Mouse (Mus musculus): ENCODE data around the gene Slc22a18.

Gene Slc22a18

DNA sequence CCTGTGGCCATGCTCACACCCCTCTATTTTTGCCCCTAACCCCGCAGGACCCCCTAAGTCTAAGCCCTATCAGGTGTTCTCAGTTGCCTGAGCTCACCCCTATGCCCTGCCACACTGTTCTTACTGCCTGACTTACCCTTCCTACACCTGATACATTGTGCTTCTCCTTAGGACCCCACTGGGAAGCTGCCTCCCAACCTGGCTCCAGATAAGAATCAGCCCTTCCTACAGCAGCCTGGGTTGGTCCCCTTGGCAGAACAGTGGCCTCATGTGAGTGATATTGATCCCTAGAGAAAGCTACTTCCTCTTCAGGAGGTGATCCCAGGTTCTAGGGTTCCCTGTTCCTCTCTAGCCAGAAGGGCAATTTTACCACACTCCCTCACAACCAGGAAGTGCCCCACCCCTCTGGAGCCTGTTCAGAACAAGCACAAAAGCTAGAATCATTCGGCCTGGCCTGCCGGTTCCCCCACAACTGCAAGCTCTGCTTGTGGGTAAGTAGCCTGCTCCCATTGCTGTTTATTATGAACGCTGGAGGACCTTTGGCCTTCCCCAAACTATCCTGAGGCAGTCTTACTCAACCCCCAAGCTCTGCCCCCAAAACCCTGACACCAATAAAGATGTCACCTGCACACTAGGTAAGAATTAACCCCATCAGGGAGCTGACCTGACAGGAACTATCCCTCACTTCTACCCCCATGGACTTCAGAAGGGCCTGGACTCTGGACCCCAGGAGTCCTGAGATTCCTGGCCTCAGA lies at the start of gene Slc22a18:
Slc22a18 (plus strand) TSS at position 390 of the 755 bp plus-strand sequence.
- in situ Hi-C loops (cut with MboI, MseI), result loop anchor here (5.0 kb wide), 2 partner anchors 34 to 326 kb away; no protein-coding TSS in a partner anchor

DNA sequence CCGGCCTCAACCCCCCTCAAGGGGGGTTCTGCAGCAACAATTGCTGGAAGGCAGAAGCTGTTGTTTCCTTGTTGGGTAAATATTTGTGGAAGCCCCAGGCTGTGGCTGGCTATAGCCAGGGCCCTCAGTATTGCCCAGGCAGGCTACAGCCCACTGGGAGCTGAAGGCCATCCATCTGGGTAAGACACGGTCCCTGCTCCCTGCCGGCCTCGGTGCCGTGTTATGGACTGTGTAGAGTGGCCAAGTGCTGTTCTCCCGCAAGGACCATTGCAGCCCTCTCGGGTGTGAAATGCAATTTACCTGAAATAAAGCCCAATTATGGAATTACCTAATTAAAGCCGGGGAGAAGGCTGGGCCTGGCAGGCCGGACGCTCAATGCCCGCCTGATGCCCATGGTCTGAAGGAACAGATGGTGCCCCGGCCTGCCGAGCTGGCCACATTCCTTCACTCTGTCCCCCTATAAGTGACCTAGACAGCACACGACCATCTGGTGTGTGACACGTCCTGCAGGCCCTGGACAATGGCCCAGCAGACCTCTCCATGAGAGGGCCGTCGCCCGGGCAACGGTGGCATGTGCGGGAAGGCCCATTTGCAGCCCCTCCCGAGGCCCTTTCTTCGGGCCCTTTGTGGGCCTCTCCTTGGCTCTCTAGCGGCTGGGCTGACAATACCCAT lies 45.3 kb upstream of the Slc22a18 start:
- in situ Hi-C loops (cut with MboI, MseI), result loop anchor here (10.0 kb wide), 1 partner anchor 947 kb away; no protein-coding TSS in a partner anchor

DNA sequence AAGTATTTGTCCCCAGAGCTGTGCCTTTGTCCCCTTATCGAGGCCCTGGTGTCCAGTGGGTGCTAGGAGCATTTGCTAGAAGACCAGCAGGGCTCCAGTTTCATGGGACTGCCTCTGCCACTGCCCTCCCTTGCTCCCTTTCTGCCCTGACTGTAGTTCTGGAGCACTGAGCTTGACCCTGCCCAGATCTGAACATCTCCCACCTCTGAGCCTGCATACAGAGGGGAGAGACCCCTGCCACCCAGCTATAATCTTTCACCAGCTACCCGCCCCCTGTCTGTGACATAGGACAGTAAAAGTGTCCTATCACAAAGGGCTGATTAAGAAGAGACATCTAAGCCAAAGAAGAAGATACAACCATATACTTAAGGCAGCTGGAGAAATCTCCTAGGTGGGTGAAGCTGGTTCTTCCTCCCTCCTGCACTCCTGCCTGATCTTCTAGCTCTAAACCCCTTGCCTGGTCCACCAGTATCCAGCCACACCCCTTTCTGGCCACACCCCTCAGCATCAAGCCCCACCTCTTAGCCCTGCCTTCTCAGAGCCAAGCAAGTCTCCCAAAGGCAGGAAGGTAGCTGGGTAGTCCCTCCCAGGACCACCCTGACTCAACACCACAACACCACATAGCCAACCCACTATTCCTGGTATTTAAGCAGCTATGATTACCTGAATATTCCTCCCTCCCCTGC lies 44.6 kb upstream of the Slc22a18 start:
- in situ Hi-C loops (cut with MboI, MseI), result loop anchor here (10.0 kb wide), 1 partner anchor 946 kb away; no protein-coding TSS in a partner anchor

DNA sequence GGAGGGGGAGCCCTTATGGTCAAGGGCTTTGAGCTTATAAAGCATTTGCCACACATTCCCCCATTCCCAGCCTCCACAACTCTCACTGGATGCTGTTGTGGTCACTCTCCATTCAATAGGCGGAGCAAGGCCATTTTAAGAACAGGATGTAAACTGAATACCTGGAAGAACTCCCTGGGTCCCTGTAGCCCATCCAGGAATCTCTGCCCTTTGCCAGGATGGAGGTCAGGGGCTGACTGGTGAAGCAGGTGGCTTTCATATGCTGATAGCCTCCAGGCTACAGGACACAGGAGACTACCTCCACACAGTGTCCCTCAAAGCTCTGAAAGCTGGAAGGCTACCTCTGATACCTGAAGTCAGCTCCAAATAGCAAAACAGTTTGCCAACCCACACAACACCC lies 40.9 kb upstream of the Slc22a18 start:
- in situ Hi-C loops (cut with MboI, MseI), result no loop called here

DNA sequence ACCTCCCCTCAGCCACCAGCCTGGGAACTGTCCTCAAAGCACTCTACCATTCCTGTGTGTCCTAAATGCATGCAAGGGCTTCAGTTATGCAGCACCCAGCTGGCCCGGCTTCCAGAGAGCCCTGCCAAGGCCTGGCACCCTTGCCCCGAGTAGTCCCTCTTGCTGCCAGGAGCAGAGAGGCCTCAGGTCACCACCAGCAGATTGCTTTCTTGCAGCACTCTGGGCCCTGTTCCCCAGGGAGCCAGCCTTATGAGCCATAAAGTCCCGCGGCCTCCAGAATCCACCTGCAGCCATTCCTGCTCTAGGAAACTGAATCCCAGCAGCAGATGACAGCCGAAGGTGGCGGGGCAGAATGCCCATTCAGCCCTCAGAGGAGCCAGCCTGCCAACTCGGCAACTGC lies 40.2 kb upstream of the Slc22a18 start:
- in situ Hi-C loops (cut with MboI, MseI), result no loop called here

DNA sequence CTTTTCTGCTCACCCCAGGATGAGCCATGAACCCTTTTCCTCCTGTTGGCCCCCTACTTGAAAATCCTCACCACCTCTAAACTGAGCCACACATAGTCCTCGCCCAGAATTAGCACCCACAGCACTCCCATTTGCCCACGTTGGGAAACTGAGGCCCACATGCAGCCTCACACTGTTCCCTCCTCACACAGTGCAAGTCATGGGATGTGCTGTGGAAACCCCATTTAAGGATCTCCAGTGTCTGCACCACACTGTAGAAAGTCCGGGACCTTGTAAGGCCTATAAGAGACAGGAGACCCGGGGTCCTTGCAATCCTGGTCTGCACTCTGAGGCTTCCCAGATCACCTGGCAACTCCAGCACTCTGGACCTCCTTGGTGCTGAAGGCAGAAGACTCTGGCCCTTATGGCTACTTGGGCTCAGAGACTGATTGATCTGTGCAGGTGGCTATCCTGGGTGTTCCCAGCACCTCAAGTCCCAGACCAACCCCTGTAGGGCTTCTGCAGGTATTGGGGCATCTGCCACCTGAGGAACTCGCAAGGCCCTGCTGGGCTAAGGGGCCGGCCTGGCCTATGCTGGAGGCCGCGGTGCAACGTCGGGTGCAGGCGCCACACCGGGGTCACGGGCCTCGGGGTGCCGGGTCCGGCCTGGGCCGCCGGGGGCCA lies 36.2 kb upstream of the Slc22a18 start:
- in situ Hi-C loops (cut with MboI, MseI), result no loop called here

DNA sequence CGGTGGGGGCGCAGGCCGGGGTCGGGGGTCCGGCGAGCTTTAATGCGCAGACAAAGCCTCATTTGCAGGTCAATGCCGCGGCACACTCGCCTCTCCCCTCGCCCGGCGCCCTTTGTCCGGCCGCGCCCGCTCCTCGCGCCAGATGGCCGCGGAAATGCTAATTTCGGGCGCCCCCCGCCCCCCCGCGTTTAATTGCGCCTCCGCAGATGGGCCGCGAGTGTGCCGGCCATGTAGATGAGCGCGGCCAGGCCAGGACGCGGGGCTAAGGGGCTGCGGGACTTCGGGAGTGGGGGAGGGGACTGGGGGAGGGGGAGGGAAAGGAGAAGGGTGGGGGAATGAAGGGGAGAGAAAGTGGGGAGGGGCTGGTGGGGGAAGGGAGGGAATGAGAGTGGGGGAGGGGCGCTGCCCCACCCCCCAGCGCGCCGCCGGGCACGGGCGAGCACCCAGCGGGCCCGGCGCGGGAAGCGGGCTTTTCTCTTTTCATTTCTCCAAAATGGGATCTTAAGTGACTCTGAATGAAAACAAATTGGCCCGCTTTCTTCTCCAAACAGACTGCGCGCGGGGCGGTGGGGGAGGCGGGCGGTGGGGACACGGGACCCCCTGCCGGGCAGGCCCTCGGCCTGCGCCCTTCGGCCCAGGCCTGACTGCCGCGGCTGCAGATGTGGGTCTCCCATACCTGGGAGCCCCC lies 35.5 kb upstream of the Slc22a18 start:
- in situ Hi-C loops (cut with MboI, MseI), result no loop called here

DNA sequence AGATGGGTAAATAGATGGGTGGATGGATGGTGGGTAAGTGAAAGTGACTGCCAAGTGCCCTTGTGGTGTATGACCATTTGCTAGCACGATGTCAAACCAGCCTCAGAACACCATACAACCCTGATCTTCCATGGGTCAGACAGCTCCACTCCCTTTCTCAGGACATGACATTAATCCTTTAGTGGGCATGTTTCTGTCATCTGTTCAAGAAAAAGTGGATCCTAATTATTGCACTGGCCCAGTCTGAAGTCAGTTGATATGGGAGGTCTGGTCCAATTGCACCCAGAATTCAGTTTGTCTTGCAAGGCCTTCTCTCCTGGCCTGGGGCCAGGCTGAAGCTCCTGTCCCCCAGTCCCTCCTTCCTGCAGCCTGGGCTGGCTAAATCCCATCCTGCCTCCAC lies 34.6 kb upstream of the Slc22a18 start:
- in situ Hi-C loops (cut with MboI, MseI), result no loop called here

DNA sequence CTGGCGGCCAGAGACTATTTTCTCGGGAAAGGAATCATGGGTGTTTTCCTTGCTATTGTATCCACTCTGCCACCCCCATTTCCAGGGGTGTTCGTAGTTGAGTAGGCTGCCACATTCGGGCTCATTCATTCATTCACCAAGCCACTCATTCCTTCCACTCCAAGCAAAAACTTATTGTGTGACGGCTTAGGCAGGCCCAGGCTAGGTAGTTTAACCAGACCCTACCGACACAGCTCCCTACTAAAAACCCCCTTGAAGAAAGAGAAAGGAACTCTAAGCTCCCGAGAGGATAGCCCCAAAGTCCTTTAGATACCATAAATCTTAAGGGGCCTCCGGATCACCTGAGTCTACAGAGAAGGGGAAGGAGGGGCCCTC lies 29.0 kb upstream of the Slc22a18 start:
- in situ Hi-C loops (cut with MboI, MseI), result no loop called here

DNA sequence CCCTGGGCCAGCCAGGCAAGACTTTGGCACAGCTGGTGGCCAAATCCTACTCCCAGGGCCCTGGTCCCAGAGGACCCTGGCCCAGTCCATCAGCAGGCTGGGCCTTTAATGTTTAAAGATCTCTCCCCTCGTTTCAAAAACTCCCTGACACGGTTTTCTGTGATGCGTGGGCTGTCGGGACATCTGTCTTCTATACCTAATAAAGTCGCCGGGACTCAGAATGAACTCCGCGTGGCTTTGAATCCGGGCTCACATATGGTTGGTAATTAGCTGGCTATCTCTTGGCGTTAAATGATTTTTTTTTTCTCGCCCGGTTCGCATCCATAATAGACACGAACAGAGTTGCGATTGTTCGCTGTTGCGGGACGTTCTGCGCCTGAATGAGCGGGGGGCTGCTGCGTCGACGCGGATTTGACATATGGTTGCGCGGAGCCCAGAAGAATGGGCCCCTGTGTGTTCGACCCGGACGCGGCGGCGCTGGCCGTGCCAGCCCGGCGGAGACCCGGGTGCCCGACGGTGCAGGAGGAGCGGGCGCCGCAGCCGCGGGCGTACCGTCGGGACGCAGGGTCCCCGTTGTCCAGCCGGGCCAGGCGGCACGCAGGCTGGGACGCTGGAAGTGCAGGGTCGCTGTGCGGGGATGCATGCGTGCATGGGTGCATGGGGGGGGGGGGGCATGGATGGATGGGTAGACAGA lies 28.4 kb upstream of the Slc22a18 start:
- in situ Hi-C loops (cut with MboI, MseI), result no loop called here

DNA sequence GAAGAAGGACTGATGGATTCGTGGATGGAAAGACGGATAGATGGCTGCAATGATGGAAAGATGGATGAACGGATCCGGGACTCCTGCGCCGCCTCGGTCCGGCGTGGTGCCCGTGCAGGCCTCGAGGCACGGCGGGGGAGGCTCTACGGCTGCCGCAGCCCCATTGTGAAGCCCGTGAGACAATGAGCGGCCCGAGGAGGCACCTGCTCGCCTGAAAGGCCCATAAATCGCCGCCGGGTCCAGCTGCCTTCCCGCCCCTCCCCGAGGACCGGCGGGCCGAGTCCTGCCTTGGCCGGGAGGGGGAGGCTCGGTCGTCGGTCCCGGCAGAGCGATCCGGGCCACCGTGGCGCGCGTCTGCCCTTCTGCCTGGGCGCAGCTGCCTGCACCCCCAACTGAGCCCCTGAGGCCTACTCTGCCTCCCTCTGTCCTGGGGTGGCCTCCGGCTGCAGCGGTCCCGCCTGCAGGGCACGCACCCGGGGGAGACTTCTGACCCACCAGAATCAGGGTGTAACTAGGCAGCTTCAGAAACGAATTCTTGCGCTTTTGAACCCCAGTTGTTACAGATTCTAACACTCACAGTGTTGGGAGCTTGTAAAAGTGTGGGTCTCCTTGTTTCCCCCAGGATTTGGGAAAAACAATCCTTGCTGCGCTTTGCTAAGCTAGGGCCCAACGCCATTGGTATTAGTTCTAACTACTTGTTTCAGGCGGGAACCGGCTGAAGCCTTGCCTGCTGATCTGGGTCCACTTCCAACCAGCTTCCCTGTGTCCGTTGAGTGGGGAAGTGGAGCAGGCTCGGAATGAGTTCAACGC lies 27.7 kb upstream of the Slc22a18 start:
- in situ Hi-C loops (cut with MboI, MseI), result no loop called here

DNA sequence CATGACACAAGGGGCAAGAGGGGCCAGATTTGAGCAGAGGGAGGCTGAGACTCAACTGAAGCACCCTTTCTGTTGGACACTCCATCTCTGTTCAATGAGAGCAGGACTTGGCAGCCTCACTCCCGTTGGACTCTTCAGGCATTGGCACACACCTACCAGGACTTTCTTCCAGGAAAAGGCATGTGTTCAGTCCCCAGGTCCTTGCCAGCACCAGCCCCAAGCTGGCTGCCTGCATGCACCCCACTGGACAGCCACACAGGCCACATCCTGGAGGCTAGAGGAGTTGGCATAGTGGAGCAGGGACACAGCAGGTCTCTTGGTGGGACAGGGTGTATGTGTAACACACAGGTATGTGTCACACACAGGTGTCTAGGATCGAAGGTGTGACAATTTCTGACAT lies 26.4 kb upstream of the Slc22a18 start:
- in situ Hi-C loops (cut with MboI, MseI), result no loop called here

DNA sequence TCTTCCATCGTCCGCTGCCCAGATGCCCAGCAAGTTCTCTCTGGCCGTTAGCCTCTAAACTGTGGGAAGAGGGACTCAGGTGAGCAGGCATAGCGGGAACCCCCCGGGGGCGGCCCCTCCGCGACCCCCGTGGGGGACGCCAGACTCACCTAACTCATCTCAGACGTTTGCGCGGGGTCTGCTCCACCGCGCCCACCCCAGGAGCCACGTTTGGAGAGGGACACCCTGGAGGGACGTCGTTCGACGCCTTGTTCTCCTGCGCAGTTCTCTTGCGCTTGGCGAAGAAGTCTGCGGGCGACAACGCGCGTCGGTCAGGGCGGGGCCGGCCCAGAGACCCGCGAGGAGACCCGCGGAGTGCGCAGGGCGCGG lies 14.6 kb upstream of the Slc22a18 start:
- in situ Hi-C loops (cut with MboI, MseI), result no loop called here

DNA sequence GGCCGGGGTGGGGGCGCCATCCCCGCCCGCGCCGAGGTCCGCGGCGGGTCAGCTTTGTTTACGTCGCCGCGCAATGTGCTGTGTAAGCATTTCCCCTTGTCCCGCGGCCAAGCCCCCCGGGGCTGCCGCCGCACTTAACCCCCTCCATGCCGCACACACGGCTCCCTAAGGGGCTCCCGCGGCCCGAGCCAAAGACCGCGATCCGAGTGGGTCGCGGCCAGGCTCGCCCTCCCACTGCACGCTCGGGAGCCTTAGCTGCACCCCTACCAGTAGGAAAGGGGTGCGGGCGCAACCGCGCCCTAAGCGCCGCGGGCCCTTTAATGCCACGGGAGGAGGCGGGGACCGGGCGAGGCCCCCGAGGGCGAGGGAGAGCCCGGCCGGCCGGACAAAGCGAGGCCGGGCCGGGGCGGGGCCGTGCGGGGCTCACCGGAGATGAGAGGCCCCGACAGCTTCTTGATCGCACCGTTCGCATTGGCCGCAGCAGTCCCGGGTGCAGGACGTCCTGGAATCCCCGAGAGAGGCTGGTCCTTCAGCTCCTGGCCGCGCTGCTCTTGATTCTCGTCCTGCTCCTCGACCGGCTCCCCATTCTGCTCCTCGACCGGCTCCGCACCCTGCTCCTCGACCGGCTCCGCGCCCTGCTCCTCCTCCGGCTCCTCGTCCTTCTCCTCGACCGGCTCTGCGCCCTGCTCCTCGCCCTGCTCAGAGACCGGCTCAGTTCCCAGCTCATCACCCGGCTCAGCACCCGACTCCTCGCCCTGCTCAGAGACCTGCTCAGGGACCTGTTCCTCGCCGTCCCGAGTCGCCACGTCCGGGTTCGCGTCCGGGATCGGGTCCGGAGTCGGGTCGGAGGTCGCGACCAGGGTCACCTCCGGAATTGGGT lies 14.0 kb upstream of the Slc22a18 start:
- in situ Hi-C loops (cut with MboI, MseI), result no loop called here

DNA sequence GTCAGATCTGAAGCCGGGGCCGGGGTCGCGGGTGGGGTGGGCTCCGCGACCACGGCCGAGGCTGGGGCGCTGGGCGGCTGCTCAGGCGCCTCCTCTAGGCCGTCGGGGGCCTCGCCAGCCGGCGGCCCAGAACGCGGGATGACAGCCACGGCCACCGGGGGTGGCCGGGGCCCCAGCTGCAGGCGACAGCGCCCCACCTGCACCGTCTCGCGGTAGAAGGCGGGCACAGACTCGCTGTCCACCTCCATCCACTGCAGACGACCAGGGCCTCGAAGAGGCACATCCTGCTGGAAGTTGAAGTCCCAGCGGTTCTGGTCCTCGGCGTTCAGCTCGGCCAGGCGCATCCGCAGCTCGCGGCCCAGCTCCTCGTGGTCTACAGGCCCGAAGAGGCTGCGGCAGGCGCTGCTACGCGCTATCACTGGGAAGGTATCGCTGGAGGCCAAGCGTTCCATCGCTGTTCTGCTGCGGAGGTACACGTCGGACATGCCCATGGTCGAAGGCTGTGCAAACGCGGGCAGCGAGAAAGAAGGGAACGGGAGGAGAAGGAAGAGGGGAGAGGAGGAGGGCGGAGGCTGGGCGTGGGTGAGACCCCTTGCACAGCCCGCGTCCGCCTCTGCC lies 13.2 kb upstream of the Slc22a18 start:
- in situ Hi-C loops (cut with MboI, MseI), result no loop called here

DNA sequence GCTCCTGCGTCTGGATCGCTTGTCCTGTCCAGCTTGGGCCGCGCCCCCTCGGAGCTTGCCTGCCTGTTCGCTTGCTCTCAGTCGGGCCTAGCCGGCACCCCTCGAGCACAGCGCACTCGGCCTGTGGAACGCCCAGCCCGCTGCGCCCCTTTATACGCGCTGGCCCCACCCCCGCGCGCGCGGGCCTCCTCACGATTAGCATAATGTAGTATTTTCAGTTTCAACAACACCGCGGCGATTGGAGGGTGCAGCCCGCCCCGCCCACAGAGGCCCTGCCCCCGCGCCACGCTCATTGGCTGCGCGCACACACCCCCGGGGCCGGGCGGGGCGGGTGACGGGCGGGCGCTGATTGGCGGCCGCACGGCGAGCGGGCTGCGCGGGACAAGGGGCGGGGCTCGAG lies 12.7 kb upstream of the Slc22a18 start, which contains the start of gene Cdkn1c:
Cdkn1c (minus strand) TSS at position 177 of the 400 bp plus-strand sequence.
- in situ Hi-C loops (cut with MboI, MseI), result no loop called here

DNA sequence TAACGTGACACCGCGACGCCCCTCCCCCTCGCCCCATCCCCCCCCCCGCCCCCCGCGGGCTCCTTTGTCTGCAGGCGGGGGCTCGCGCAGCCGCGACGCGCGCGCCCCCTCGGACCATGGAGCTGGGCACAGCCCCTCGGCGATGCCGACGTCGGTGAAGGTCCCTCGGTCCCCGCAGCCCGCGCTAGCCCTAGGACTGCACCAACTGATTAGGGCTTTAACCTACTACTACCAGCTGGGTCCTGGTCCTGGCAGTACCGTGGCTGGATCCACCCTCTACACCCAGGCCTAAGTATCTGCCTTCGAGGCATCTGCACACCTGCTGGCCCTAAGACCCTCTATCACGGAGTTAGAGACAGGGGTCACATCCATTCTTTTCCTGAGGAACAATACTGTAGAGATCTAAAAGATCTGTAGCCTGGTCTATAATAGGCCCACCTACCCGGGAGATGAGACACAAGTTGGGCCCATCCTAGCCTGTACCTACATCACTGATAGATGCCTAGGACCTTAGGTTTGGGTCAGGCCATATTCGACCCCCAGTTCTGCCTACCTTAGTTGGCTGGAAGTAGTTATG lies 12.2 kb upstream of the Slc22a18 start:
- in situ Hi-C loops (cut with MboI, MseI), result no loop called here

DNA sequence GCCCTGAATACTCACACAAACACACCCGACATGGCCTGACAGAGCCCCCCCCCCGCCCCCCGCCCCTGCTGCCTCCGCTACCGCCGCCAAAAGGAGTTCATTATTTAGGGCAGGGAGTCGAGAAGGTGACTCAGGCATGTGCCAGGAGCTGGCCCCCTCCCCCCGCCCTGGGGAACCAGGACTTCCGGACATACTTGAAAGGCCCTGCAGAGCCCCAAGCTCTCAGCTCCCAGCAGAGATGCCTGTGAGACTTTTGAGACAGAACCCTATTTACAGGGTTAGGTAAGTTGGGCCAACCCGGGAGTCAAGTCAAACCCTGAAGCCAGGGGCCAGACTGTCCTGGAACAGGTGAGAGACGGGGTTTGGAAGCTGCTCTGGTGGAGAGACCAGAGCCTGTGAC lies 11.6 kb upstream of the Slc22a18 start:
- in situ Hi-C loops (cut with MboI, MseI), result no loop called here
